Mouse (Mus musculus) stomach, embryonic 15.5 days (tissue): ENCODE measurements around the gene Ubb. TPM values are rescaled to one million over a fixed set of nuclear protein-coding genes. Genes with fewer than 3 reads are reported as not detected.

Source experiments
- ATAC-seq: fragments of 200-750 bp; cut with Nextera tagmentation; 2 replicates; pipeline ENCODE4 v1.8.0; 2017; ENCODE audit warnings: low read depth, moderate number of reproducible peaks, moderate TSS enrichment; ENCODE audit not compliant: insufficient read depth, low FRiP score
- H3K27ac ChIP-seq: fragments of 300-500 bp; sonication (generic); 2 replicates; pipeline ENCODE4 v1.5.1; 2015; ENCODE audit warnings: mild to moderate bottlenecking, inconsistent platforms
- H3K27me3 ChIP-seq: fragments of 300-500 bp; sonication (generic); replicated peaks from 2 replicates; pipeline ENCODE4 v1.6.1; 2015; ENCODE audit warnings: inconsistent platforms
- H3K36me3 ChIP-seq: fragments of 300-500 bp; sonication (generic); 2 replicates; pipeline ENCODE4 v1.6.1; 2015; ENCODE audit warnings: inconsistent platforms
- H3K4me1 ChIP-seq: fragments of 300-500 bp; sonication (generic); 2 replicates; pipeline ENCODE4 v1.6.1; 2015; ENCODE audit warnings: inconsistent platforms
- H3K4me2 ChIP-seq: fragments of 300-500 bp; sonication (generic); 2 replicates; pipeline ENCODE4 v1.6.1; 2015; ENCODE audit warnings: mild to moderate bottlenecking, inconsistent platforms
- H3K4me3 ChIP-seq: fragments of 300-500 bp; sonication (generic); replicated peaks from 2 replicates; pipeline ENCODE4 v1.5.1; 2015; ENCODE audit warnings: inconsistent platforms
- H3K9ac ChIP-seq: fragments of 300-500 bp; sonication (generic); 2 replicates; pipeline ENCODE4 v1.6.1; 2015; ENCODE audit warnings: inconsistent platforms
- H3K9me3 ChIP-seq: fragments of 300-500 bp; sonication (generic); 2 replicates; pipeline ENCODE4 v1.6.1; 2016; ENCODE audit warnings: inconsistent platforms
- WGBS: fragments of 180-500 bp; shearing (Covaris S2); methylation state at CpG from one replicate; pipeline ENCODE4 v1.1.7; 2015; 5-methylcytosine and 5-hydroxymethylcytosine counted together
- polyA plus RNA-seq: library from polyadenylated mRNA; unstranded; fragments of >200 nt; fragmentation: Nextera tagmentation; extraction: Ambion mirVana; gene quantifications from 2 replicates; pipeline ENCODE4 v1.2.1, GENCODE M21; 2015

Ubb gene
- polyA plus RNA-seq, 1 experiment from 2014 or later = 2,363 TPM

DNA sequence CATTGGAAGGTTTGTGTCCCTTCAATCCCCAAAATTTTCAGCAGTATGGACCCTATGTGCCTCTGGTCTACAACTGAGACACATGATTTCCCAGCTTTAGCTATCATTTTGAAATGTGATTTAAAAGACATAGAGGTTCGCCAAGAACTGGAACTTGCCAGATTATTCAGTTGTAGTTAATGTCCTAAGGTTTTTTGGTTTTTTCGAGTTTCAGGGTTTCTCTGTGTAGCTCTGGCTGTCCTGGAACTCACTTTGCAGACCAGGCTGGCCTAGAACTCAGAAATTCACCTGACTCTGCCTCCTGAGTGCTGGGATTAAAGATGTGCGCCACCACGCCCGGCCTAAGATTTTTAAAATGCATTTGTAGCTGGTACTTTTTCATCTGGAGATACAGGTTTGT lies 2.7 kb downstream of the Ubb start:
- Histone ChIP-seq H3K27ac (no peak overlapping the region), H3K9ac (no peak overlapping the region), H3K4me2 (peak overlapping the region; percentile 86), H3K4me1 (peaks cover 21% of the 10 kb centered on the region), H3K9me3 (no peaks in the 10 kb centered on the region), H3K36me3 (0 out of 2 replicates have a peak, but pooled peaks cover 3% of the 10 kb centered on the region), H3K27me3 (no peaks in the 10 kb centered on the region), H3K4me3 (peak overlapping the region; percentile 44)
- no peak for ATAC-seq
- WGBS = 76% methylated on average over 5 of the region's 5 CpGs

DNA sequence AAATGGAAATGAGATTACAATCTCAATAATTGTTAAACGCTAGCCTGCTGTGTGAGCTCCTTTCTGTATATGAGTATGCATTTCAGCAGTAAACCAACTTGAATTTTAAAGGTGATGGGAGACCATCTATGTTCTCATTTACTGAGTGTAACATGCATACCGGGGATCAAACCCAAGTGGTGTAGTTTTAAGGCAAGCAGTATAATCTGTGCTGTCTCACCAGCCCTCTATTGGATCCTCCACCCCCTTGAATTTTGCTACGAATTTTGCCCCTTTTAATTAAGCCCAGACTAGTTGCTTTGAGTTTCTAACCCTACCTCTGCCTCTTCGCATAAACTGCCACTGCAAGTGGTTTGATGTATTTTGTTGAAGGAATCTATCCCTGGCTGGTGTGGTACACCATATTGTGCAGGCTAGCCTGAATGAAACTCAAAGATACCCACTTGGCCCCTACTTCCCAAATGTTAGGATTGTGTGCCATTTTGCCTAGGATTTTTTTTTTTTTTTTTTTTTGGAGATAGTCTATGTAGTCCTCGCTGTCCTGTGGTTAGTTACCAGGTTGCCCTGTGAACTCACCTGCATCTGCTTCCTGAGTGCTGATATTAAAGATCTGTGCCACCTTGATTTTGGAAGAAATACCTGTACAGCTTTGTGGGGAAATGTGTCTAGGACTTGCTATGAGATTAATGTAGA lies 3.3 kb downstream of the Ubb start:
- H3K4me1 ChIP-seq = peaks cover 21% of the 10 kb centered on the region
- peak overlapping the region; percentile 44 for H3K4me3 ChIP-seq
- no peaks in the 10 kb centered on the region for H3K9me3 ChIP-seq
- no peaks in the 10 kb centered on the region for H3K27me3 ChIP-seq
- no peak for ATAC-seq
- 0 out of 2 replicates have a peak, but pooled peaks cover 3% of the 10 kb centered on the region for H3K36me3 ChIP-seq
- H3K4me2 ChIP-seq = peak overlapping the region; percentile 86
- 72% methylated on average over 5 of the region's 5 CpGs for whole genome bisulfite sequencing
- no peak overlapping the region for H3K9ac ChIP-seq
- no peak overlapping the region for H3K27ac ChIP-seq

DNA sequence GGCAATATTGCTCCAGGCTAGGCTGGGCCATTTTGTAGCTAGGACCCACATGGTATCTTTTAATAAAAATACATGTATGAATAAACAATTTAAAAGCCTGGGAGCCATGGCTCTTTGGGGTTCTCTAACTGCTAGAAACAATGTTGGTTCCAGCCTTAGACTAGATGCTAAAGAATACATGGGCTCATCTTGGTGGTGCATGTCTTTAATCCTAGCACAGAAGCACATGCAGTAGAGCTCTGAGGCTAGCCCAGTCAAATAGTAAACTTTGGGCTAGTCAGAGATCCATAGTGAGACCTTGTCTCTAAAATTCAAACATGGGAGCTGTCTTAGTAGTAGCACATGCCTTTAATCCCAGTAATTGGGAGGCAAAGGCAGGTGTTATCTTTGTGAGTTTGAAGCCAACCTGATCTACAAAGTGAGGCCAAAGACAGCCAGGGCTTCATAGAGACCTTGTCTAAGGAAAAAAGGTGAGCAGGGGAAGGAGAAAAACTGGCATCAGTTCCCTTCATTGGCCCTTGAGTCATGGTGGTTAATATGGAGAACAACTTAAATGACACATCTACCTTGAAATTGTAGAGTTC lies 4.1 kb downstream of the Ubb start:
- Histone ChIP-seq H3K9me3 (no peaks in the 10 kb centered on the region), H3K27me3 (no peaks in the 10 kb centered on the region), H3K27ac (no peak overlapping the region), H3K4me1 (peaks cover 18% of the 10 kb centered on the region), H3K4me3 (no peak overlapping the region), H3K4me2 (peak overlapping the region; percentile 86; the same call in 1 of the 2 replicates), H3K36me3 (0 out of 2 replicates have a peak, but pooled peaks cover 3% of the 10 kb centered on the region), H3K9ac (no peak overlapping the region)
- ATAC-seq = no peak

DNA sequence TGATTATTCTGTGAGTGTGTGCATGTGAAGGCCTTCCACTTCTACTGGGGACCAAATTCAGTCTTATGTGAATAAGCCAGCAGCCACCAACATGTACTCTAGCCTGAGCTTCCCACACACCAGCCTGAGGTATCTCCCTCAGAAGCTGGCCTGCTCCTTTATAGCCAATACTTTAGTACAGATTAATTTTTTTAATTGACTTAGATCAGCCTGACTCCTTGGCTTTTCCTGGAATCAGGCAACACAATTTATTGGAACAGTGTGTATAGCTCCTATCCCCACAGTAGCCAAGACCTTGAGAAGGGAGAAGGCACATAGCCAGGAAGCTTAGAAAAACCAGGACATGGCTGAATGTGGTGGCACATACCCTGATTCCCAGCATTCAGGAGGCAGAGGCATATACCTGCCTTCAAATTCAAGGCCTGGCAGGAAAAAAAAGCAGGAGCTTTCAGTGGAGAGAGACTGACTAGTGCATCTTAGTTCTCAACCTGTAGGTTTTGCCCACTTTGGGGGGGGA lies 5.0 kb downstream of the Ubb start:
- Histone ChIP-seq H3K27me3 (no peaks in the 10 kb centered on the region), H3K9me3 (no peaks in the 10 kb centered on the region), H3K4me2 (no peak overlapping the region), H3K27ac (no peak overlapping the region), H3K4me1 (peaks cover 18% of the 10 kb centered on the region), H3K36me3 (0 out of 2 replicates have a peak, but pooled peaks cover 3% of the 10 kb centered on the region), H3K9ac (no peak overlapping the region), H3K4me3 (no peak overlapping the region)
- ATAC-seq = no peak

DNA sequence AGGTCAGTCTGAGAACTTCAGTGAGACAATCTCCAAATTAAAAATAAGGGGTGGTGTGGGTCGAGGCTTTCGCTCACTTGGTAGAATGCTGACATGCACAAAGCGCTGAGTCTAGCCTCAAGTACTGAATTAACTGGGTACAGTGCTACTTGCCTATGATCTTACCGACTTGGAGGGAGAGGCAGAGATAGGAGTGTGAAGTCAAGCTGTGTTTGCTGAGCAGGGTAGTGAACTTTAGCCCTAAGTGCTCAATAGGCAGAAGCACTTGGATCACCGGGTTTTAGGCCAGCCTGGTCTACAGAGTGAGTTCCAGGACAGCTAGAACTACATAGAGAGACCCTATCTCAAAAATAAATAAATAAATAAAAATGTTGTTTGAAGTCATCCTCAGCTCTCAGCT lies 6.2 kb downstream of the Ubb start:
- Histone ChIP-seq H3K4me1 (peaks cover 18% of the 10 kb centered on the region), H3K4me2 (no peak overlapping the region), H3K27me3 (no peaks in the 10 kb centered on the region), H3K9ac (no peak overlapping the region), H3K27ac (no peak overlapping the region), H3K36me3 (0 out of 2 replicates have a peak, but pooled peaks cover 3% of the 10 kb centered on the region), H3K9me3 (no peaks in the 10 kb centered on the region), H3K4me3 (no peak overlapping the region)
- no peak for ATAC-seq
- 48% methylated on average over 5 of the region's 5 CpGs for WGBS

DNA sequence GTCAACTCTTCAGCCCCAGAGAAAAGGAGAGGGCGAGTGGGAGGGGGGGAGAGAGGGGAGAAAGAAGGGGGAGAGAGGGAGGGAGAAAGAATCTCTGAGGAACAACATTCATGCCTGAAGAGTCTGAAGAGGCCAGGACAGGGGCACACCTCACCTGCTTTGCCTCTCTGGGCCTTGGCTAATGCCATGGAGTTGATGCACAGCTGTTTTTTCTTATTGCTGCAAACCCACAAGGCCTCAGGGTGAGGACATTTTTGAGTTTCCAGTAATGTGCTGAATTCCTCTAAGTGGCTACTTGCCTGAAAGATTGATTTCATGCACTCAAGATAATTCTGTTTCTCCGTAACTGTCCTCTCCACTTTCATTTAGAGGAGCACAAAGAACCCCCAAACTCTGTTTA lies 7.2 kb downstream of the Ubb start:
- WGBS = 60% methylated on average over 2 of the region's 2 CpGs
- Histone ChIP-seq H3K27ac (no peak overlapping the region), H3K36me3 (0 out of 2 replicates have a peak, but pooled peaks cover 2% of the 10 kb centered on the region), H3K9ac (no peak overlapping the region), H3K4me1 (peaks cover 18% of the 10 kb centered on the region), H3K4me3 (no peak overlapping the region), H3K27me3 (no peaks in the 10 kb centered on the region), H3K4me2 (no peak overlapping the region), H3K9me3 (no peaks in the 10 kb centered on the region)
- no peak for ATAC-seq

DNA sequence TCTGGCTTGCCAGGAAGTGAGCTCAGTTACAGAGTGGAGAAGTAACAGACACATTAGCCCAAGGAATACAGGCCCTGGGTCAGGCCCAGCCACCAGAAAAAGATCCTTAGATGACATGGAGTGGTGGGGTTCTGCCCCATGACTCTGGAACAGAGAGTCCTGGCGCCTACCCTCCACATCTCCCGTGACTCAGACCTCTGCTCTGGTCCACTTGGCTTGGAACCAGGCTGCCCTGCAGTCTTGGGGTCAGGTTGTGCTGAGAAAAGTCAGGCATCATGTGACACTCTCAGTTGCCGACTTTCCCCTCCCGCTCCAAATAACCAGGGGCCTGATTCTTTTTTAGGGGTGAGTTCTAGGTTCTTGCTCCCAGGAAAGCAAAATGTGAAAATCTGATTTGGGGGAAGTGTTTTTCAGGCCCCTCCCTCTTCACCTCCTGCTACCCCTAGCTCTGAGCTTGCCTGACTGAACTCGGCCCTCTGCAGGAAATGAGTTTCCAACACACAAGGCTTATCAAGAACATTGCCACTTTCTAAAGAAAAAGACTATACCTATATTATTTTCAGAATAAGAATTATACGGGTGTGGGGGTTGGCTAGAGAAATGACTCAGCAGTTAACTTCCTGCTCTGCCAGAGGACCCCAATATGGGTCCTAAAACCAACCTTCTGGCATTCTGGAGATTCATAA lies 8.1 kb downstream of the Ubb start:
- WGBS = 51% methylated on average over 6 of the region's 6 CpGs
- H3K4me3 ChIP-seq = no peak overlapping the region
- peaks cover 12% of the 10 kb centered on the region for H3K4me1 ChIP-seq
- no peaks in the 10 kb centered on the region for H3K27me3 ChIP-seq
- no peaks in the 10 kb centered on the region for H3K9me3 ChIP-seq
- no peak for ATAC-seq
- H3K36me3 ChIP-seq = no peaks in the 10 kb centered on the region
- no peak overlapping the region for H3K4me2 ChIP-seq
- no peak overlapping the region for H3K9ac ChIP-seq
- H3K27ac ChIP-seq = no peak overlapping the region

DNA sequence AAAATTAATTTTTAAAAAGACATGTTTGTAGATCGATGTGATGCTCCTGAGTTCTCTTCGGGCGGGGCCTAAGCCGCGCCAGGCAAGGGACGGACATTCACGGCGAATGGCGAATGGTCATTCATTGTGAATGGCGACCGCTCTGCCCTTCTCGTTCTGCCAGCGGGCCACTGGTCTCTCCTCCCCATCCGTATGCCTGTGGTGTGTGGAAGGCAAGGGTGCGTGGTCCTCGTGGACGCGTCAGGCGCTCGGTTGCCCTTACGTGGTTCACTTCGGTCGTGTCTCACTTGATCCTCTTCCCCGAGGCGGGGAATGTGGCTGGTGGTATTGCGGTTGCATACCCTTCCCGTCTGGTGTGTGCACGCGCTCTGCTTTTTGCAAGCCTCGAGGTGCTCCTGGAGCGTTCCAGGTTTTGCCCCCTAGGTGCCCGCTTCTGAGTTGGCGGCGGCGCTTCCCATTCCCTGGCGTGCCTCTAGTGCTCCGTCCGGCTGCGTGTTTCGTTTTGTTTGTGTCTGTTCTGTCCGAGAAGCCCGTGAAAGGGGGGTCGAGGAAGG lies 9.6 kb downstream of the Ubb start:
- H3K9ac ChIP-seq = no peak overlapping the region
- no peak for ATAC-seq
- no peaks in the 10 kb centered on the region for H3K27me3 ChIP-seq
- peak overlapping the region; percentile 34 for H3K4me3 ChIP-seq
- H3K27ac ChIP-seq = no peak overlapping the region
- 0 out of 2 replicates have a peak, but pooled peaks cover under 1% of the 10 kb centered on the region for H3K4me1 ChIP-seq
- H3K9me3 ChIP-seq = no peaks in the 10 kb centered on the region
- WGBS = 32% methylated on average over 43 of the region's 43 CpGs
- no peaks in the 10 kb centered on the region for H3K36me3 ChIP-seq
- peak overlapping the region; percentile 68 for H3K4me2 ChIP-seq

DNA sequence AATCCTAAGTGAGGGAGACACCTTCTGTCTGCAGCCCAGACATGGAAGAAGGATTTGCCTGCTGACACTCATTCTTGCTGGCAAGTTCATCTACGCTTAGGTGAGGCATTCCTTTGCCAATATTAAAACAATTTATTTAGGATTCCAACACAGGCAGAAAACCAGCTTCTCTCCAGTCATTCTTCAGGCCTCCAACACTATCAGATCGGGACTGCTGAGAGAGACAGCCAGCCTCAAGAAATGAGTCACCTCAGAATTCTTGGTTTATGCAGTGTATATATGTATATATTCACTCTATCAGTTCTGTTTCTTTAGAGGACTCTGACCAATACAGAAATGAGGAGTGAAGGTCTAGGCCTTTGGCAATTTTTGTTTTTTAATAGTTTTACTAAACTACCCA lies 12.6 kb downstream of the Ubb start:
- Histone ChIP-seq H3K9ac (no peak overlapping the region), H3K36me3 (no peaks in the 10 kb centered on the region), H3K27ac (no peak overlapping the region), H3K4me1 (no peaks in the 10 kb centered on the region), H3K27me3 (no peaks in the 10 kb centered on the region), H3K4me3 (no peak overlapping the region), H3K4me2 (no peak overlapping the region), H3K9me3 (no peaks in the 10 kb centered on the region)
- WGBS = 77% methylated on average over 2 of the region's 2 CpGs
- no peak for ATAC-seq

DNA sequence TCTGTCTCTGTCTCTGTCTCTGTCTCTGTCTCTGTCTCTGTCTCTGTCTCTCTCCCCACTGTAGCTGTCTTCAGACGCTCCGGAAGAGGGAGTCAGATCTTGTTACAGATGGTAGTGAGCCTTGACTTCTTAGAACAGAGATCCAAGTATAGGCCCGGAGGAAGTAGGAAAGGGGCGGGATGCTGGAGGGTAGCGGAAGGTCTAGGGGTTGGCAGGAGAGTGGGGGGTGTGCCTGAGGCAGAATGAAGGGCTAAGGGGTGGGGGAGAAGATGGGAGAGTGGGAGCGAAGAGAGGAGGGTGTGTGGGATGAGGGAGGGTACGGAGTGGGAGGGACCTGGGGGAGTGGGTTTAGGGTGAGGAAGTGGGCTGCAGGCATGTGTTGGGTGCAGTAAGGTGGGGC lies 14.8 kb downstream of the Ubb start:
- Histone ChIP-seq H3K9me3 (no peaks in the 10 kb centered on the region), H3K36me3 (no peaks in the 10 kb centered on the region), H3K4me1 (no peaks in the 10 kb centered on the region), H3K4me3 (no peak overlapping the region), H3K27ac (no peak overlapping the region), H3K27me3 (no peaks in the 10 kb centered on the region), H3K9ac (no peak overlapping the region), H3K4me2 (no peak overlapping the region)
- no peak for ATAC-seq
- WGBS = 64% methylated on average over 7 of the region's 7 CpGs

DNA sequence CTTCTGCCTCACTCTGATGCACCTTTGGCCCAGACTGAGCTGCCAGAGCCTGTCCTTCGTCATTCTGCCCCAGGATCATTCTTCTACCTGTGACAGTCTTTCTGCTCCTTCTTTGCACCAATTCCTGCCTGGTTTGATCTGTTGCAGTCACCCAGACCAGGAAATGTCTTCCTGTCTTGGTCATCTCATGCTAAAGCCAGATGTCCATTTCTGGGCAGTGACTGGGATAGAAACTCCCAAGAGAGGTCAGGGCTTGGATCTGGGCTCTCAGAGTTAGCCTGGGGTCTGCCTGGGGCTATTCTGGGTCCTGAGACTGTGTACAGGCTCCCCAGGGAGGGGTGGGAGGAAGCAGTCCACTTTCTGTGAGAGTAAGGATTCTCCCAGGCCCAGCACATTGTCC lies 15.2 kb downstream of the Ubb start:
- Histone ChIP-seq H3K4me1 (no peaks in the 10 kb centered on the region), H3K4me3 (no peak overlapping the region), H3K9ac (no peak overlapping the region), H3K27me3 (no peaks in the 10 kb centered on the region), H3K27ac (no peak overlapping the region), H3K9me3 (no peaks in the 10 kb centered on the region), H3K36me3 (no peaks in the 10 kb centered on the region), H3K4me2 (no peak overlapping the region)
- WGBS = 38% methylated on average over 1 of the region's 1 CpGs
- ATAC-seq = no peak

DNA sequence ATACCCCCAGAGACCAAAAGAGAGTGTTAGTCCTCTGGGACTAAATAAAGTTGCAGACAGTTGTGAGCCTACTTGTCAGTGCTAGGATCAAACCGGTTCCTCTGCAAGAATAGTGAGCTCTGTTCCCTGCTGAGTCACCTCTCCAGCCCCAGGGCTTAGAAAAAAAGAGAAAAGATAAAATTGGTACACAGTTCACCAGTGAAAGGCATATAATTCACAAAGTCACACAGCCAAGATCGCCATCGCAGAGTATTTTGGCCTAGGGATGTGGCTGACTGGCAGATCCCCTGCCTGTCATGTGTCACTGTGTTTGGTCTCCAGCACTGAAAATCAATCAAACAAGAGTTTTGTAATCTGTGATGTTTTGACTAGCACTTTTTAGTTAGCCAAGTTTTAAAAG lies 17.3 kb downstream of the Ubb start:
- 61% methylated on average over 3 of the region's 3 CpGs for WGBS
- Histone ChIP-seq H3K4me3 (no peak overlapping the region), H3K9me3 (no peaks in the 10 kb centered on the region), H3K27ac (no peak overlapping the region), H3K4me2 (no peak overlapping the region), H3K9ac (no peak overlapping the region), H3K36me3 (no peaks in the 10 kb centered on the region), H3K4me1 (no peaks in the 10 kb centered on the region), H3K27me3 (no peaks in the 10 kb centered on the region)
- peak; percentile 43; the same call in 1 of the 2 replicates for ATAC-seq
